Mouse (Mus musculus) adrenal gland, adult 2 months (tissue): ENCODE results near the gene Bcl2l10. TPM values are rescaled to one million over a fixed set of nuclear protein-coding genes. Genes with fewer than 3 reads are reported as not detected.

Experiments
- polyA plus RNA-seq: library from polyadenylated mRNA; depleted of rRNA; stranded (reverse); fragments of >200 nt; gene quantifications from 2 replicates; pipeline ENCODE4 v1.2.3, GENCODE M21; 2012; rRNA removed
- total RNA-seq, 2 experiments: library from RNA; stranded (reverse); gene quantifications; 2 replicates each; pipeline ENCODE4 v1.2.3; 2021

The Bcl2l10 gene
- total and polyA plus RNA-seq, 3 experiments = 0.13 to 0.24 (median 0.23) TPM

Other genes starting within 250 kb of the Bcl2l10 start
- 1 to 10 TPM; 2.5 to 3.7 TPM for gene Myo5c, start 115.7 kb upstream of the Bcl2l10 start, total RNA-seq
- gene Myo5c, start 115.7 kb upstream of the Bcl2l10 start, polyA plus RNA-seq = 0.38 and 1.4 TPM in 2 replicates
- 10 to 100 TPM; 35.4 to 62.6 TPM for gene Gnb5, start 41.5 kb upstream of the Bcl2l10 start, total RNA-seq
- gene Gnb5, start 41.5 kb upstream of the Bcl2l10 start, polyA plus RNA-seq = 31.1 and 35.5 TPM in 2 replicates
- 10 to 100 TPM; 36.2 to 39.0 TPM for gene Mapk6, start 62.2 kb downstream of the Bcl2l10 start, total RNA-seq
- 8.5 and 11.7 TPM in 2 replicates for gene Mapk6, start 62.2 kb downstream of the Bcl2l10 start, polyA plus RNA-seq
- 10 to 100 TPM; 21.8 to 31.7 TPM for gene Leo1, start 93.8 kb downstream of the Bcl2l10 start, total RNA-seq
- 1.4 and 1.5 TPM in 2 replicates for gene Leo1, start 93.8 kb downstream of the Bcl2l10 start, polyA plus RNA-seq
- gene Tmod3, start 211.9 kb downstream of the Bcl2l10 start, total RNA-seq = 10 to 100 TPM; 58.6 to 63.1 TPM
- 4.7 and 4.8 TPM in 2 replicates for gene Tmod3, start 211.9 kb downstream of the Bcl2l10 start, polyA plus RNA-seq